Mouse (Mus musculus): ENCODE measurements around the gene Cetn4. TPM values are rescaled to one million over a fixed set of nuclear protein-coding genes. Genes with fewer than 3 reads are reported as not detected.

Gene Cetn4
- polyA plus RNA-seq, 1 experiment: 2.8 TPM

GRCm38 (mm10) chr3:37299470-37299869 is 13.0 kb downstream of the Cetn4 start:
- TF ChIP-seq CTCF (IDR thresholded peaks at IDR 0.05; ENCODE audit: borderline replicate concordance, extremely low read depth, insufficient read depth, insufficient read length) (no peak), POLR2A (IDR thresholded peaks at IDR 0.05; ENCODE audit: borderline replicate concordance, extremely low read depth, insufficient read depth, insufficient read length, poor library complexity, severe bottlenecking) (no peak)
- DNase-seq (ENCODE audit: low read depth): no peak

- DNase-seq (ENCODE audit: low read depth): no peak
These were observed 19.9 kb downstream of the Cetn4 start for GRCm38 (mm10) chr3:37292654-37293053.

DNA sequence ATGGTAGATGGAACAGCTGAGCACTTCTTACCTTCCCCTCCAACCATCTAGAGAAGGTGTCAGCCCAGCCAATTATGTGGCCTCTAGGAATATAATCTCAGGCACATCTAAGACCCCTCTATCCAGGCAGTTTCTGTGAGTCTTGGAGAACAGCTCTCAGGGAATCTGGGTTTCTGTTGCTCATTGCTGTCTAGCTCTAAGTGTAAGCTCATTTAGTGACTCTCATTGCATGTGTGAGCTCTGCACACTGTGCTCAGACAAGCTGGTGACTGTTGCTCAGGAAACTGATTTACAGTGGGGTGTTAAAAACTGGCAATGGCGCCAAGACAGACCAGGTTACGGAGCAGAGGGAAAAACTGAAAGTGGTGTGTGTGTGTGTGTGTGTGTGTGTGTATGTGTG is 20.6 kb downstream of the Cetn4 start:
- TF ChIP-seq POLR2A (IDR thresholded peaks at IDR 0.05; ENCODE audit: borderline replicate concordance, extremely low read depth, insufficient read depth, insufficient read length, poor library complexity, severe bottlenecking) (no peak), CTCF (IDR thresholded peaks at IDR 0.05; ENCODE audit: borderline replicate concordance, extremely low read depth, insufficient read depth, insufficient read length) (no peak)
- peak; percentile 23 for DNase-seq (ENCODE audit: low read depth)

More at GRCm38 (mm10) chr3:37292654-37293053, 19.9 kb downstream of the Cetn4 start:
- TF ChIP-seq CTCF (IDR thresholded peaks at IDR 0.05; ENCODE audit: borderline replicate concordance, extremely low read depth, insufficient read depth, insufficient read length) (no peak), POLR2A (IDR thresholded peaks at IDR 0.05; ENCODE audit: borderline replicate concordance, extremely low read depth, insufficient read depth, insufficient read length, poor library complexity, severe bottlenecking) (no peak)

GRCm38 (mm10) chr3:37290881-37291541 is 21.5 kb downstream of the Cetn4 start:
- no peak for TF ChIP-seq CTCF (IDR thresholded peaks at IDR 0.05; ENCODE audit: borderline replicate concordance, extremely low read depth, insufficient read depth, insufficient read length)
- no peak for TF ChIP-seq POLR2A (IDR thresholded peaks at IDR 0.05; ENCODE audit: borderline replicate concordance, extremely low read depth, insufficient read depth, insufficient read length, poor library complexity, severe bottlenecking)
- DNase-seq (ENCODE audit: low read depth): peak; percentile 68

DNA sequence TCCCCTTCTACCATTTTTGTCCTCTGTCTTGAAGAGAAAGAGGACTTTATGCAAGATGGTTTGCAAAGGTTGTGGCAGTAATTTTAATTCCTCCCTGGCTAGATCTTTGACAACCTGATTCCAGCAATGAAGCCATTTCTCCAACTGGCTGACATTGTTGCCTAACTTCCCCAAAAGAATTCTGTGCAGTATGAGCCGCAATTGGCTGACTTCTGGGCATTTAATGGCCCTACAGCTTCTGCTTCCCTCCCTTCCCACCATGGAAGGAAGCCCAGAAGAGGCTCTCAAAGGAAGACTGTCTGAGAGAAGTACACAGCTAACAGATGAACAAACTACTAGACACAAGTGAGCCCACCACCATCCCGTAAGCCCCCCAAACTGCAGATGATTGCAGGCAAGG is 23.3 kb downstream of the Cetn4 start:
- DNase-seq (ENCODE audit: low read depth): no peak
- TF ChIP-seq POLR2A (IDR thresholded peaks at IDR 0.05; ENCODE audit: borderline replicate concordance, extremely low read depth, insufficient read depth, insufficient read length, poor library complexity, severe bottlenecking): no peak
- TF ChIP-seq CTCF (IDR thresholded peaks at IDR 0.05; ENCODE audit: borderline replicate concordance, extremely low read depth, insufficient read depth, insufficient read length): no peak

DNA sequence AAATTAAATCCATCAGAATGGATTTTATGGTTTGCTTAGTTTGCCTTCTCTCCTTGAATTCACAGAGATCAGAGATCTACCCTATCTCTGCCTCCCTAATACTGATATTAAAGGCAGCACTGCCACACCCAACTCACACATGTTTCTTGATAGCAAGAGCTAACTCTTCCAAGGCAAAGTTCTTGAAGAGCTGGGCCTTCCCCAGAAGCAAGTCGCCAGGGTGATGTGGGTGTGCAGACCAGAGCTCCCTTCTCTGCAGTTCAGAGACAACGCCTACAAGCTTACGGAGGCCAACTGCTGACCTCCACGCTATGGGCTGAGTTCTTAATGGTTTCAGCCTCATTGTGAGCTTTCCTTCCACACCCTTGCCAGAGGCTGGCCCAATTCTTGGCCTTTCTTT is 29.3 kb downstream of the Cetn4 start:
- TF ChIP-seq POLR2A (IDR thresholded peaks at IDR 0.05; ENCODE audit: borderline replicate concordance, extremely low read depth, insufficient read depth, insufficient read length, poor library complexity, severe bottlenecking) (no peak), CTCF (IDR thresholded peaks at IDR 0.05; ENCODE audit: borderline replicate concordance, extremely low read depth, insufficient read depth, insufficient read length) (no peak)
- no peak for DNase-seq (ENCODE audit: low read depth)

- DNase-seq (ENCODE audit: low read depth): peak; percentile 12
- TF ChIP-seq POLR2A (IDR thresholded peaks at IDR 0.05; ENCODE audit: borderline replicate concordance, extremely low read depth, insufficient read depth, insufficient read length, poor library complexity, severe bottlenecking) (no peak), CTCF (IDR thresholded peaks at IDR 0.05; ENCODE audit: borderline replicate concordance, extremely low read depth, insufficient read depth, insufficient read length) (no peak)
These were observed 30.1 kb downstream of the Cetn4 start for GRCm38 (mm10) chr3:37282299-37282922.

- TF ChIP-seq POLR2A (IDR thresholded peaks at IDR 0.05; ENCODE audit: borderline replicate concordance, extremely low read depth, insufficient read depth, insufficient read length, poor library complexity, severe bottlenecking) (no peak), CTCF (IDR thresholded peaks at IDR 0.05; ENCODE audit: borderline replicate concordance, extremely low read depth, insufficient read depth, insufficient read length) (no peak)
- DNase-seq (ENCODE audit: low read depth): no peak
These were observed 31.6 kb downstream of the Cetn4 start for GRCm38 (mm10) chr3:37280871-37281270.

DNA sequence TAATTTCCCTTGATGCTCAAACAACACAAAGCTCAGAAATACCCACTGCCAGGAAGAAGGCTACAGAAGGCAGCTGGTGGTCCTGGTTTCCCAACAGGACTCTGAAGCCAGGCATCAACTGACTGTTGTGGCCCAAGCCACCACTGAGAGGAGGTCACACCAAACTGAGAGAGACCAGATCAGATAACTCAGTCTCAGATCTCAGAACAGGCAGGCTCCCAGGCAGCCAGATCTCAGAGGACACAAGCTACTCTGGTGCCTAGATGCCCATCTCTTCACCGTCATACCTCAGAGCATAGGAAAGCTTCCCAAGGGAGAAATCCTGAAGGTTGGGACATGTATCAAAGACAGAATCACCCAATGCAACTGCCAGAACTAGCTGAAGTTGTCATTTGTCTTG is 32.3 kb downstream of the Cetn4 start:
- TF ChIP-seq CTCF (IDR thresholded peaks at IDR 0.05; ENCODE audit: borderline replicate concordance, extremely low read depth, insufficient read depth, insufficient read length) (no peak), POLR2A (IDR thresholded peaks at IDR 0.05; ENCODE audit: borderline replicate concordance, extremely low read depth, insufficient read depth, insufficient read length, poor library complexity, severe bottlenecking) (no peak)
- no peak for DNase-seq (ENCODE audit: low read depth)

DNA sequence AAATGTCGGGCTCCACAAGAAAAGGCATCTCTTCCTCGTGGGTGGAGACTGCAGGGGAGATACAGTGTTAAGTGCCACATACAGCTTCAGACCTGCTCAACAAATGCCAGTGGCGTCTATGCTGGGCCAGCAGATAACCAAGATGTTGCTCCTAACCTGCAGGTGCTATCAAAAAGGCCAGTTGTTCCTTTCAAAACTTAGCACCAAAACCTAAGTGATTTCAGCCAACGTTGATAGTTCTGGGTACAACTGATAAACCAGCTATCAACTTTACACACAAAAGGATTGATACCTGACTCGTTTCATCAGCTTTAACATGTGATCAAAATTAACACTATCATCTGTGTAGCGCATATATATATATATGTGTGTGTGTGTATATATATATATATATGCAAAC is 37.8 kb downstream of the Cetn4 start:
- TF ChIP-seq POLR2A (IDR thresholded peaks at IDR 0.05; ENCODE audit: borderline replicate concordance, extremely low read depth, insufficient read depth, insufficient read length, poor library complexity, severe bottlenecking) (no peak), CTCF (IDR thresholded peaks at IDR 0.05; ENCODE audit: borderline replicate concordance, extremely low read depth, insufficient read depth, insufficient read length) (no peak)
- no peak for DNase-seq (ENCODE audit: low read depth)

- no peak for DNase-seq (ENCODE audit: low read depth)
- TF ChIP-seq POLR2A (IDR thresholded peaks at IDR 0.05; ENCODE audit: borderline replicate concordance, extremely low read depth, insufficient read depth, insufficient read length, poor library complexity, severe bottlenecking) (no peak), CTCF (IDR thresholded peaks at IDR 0.05; ENCODE audit: borderline replicate concordance, extremely low read depth, insufficient read depth, insufficient read length) (no peak)
These were observed 39.4 kb downstream of the Cetn4 start for GRCm38 (mm10) chr3:37273092-37273491.

DNA sequence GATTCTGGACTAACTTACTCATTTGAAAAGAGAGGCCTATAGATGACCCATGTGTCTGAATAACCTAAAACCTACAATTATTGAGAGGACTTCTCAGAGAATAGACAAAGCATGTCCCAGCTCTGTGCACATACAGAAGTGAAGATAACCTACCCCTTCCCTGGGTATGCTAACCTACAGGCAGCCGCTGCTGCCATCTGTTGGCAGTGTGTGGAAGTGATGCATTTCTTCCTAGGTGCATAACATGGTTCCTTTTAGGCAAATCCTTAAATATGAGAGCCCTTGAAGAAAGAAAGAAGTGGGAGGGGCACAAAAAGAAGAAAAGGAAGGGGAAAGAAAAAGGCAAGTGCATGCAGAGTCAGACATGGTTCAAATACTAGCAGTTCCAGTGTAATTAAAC is 41.3 kb downstream of the Cetn4 start:
- peak; percentile 77; the same call in 1 of the 2 replicates for TF ChIP-seq CTCF (IDR thresholded peaks at IDR 0.05; ENCODE audit: borderline replicate concordance, extremely low read depth, insufficient read depth, insufficient read length)
- no peak for TF ChIP-seq POLR2A (IDR thresholded peaks at IDR 0.05; ENCODE audit: borderline replicate concordance, extremely low read depth, insufficient read depth, insufficient read length, poor library complexity, severe bottlenecking)
- peak; percentile 54 for DNase-seq (ENCODE audit: low read depth)
